Mouse (Mus musculus): ENCODE results near the gene Olfr1204.

The Olfr1204 gene

GRCm38 (mm10) chr2:88848992-88849391 lies at the start of gene Olfr1204:
TSS of gene Olfr1204 (plus strand) at chr2:88849292.
- in situ Hi-C loops (cut with MboI, MseI) = no loop called here

- in situ Hi-C loops (cut with MboI, MseI) = no loop called here
These were observed 34.9 kb upstream of the Olfr1204 start, which contains the start of gene Olfr1202 for GRCm38 (mm10) chr2:88814196-88814595. TSS of gene Olfr1202 (plus strand) at chr2:88814496.

DNA sequence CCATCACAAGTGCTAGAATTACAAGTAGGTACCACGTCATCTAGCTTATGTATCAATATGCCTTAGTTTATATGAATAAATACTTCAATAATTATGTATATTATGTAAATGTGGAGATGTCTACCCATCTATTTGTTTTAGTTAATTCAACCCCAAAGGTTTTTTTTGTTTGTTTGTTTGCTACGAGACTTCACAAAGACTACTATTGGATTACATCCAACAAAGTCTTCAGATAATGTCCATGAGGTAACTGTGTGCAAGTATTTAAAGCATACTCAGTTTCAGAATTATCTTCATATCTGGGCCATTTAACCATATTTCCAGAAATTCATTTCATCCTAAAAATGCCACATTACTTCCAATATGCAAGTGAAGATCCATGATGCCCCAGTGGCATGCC lies 19.7 kb upstream of the Olfr1204 start, which contains the start of gene Olfr1205:
Gene Olfr1205, plus strand, starts transcription at position 301 of the 400 bp plus-strand sequence.
- in situ Hi-C loops (cut with MboI, MseI) = no loop called here

DNA sequence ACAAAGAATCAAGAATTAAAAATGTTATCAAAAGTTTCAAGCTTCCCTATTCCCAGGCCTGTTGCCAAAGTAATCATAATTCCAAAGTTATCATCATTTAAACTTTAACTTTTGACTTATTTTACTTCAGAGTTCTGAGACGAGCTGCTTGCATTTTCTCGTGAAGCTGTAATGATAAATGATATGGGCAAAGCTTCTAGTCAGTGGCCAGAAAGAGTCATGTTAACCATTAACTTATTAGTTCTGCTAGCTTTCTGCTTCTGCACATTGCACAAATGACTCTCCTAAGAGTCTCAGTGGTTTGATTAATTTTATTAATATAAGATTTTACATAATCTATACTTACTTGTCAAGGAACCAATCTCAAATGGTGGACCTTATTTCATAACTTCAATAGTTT lies 10.6 kb upstream of the Olfr1204 start:
- in situ Hi-C loops (cut with MboI, MseI) = no loop called here

DNA sequence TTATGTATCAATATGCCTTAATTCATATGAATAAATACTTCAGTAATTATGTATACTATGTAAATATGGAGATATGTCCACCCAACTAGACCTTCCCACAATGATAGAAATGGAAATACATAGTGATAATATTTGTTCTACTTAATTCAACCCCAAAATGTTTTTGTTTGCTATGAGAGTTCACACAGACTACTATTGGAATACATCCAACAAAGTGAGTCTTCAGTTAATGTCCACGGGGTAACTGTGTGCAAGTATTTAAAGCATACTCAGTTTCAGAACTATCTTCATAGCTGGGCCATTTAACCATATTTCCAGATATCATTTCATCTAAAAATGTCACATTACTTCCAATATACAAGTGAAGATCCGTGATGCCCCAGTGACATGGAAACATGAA lies 13.8 kb downstream of the Olfr1204 start, which contains the start of gene Olfr1206:
Gene Olfr1206, plus strand, starts transcription at position 301 of the 400 bp plus-strand sequence.
- in situ Hi-C loops (cut with MboI, MseI) = no loop called here

DNA sequence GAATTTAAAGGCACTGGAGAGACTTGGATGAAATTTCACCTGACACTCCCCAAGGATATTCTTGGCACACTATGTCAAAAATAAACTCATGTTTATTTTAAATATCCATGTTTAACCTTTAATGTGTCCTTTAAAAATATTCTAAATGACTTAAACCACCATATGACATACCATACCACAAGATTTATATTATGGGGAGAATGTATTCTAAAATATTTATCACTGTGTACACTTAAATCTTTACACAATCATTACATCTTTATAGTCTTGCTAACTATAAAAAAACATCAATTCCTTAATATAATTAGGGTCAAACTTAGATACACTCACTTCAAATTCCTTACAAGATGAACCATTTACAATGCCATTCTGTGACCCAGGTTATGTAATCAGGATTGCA lies 53.1 kb downstream of the Olfr1204 start, which contains the start of gene Olfr1208:
Gene Olfr1208, minus strand, starts transcription at position 101 of the 400 bp plus-strand sequence.
- in situ Hi-C loops (cut with MboI, MseI) = no loop called here
